Mouse (Mus musculus): ENCODE measurements around the gene Mark1. TPM values are rescaled to one million over a fixed set of nuclear protein-coding genes. Genes with fewer than 3 reads are reported as not detected.

The Mark1 gene
- polyA plus RNA-seq, 1 experiment from 2014 or later, result 2.4 TPM

DNA sequence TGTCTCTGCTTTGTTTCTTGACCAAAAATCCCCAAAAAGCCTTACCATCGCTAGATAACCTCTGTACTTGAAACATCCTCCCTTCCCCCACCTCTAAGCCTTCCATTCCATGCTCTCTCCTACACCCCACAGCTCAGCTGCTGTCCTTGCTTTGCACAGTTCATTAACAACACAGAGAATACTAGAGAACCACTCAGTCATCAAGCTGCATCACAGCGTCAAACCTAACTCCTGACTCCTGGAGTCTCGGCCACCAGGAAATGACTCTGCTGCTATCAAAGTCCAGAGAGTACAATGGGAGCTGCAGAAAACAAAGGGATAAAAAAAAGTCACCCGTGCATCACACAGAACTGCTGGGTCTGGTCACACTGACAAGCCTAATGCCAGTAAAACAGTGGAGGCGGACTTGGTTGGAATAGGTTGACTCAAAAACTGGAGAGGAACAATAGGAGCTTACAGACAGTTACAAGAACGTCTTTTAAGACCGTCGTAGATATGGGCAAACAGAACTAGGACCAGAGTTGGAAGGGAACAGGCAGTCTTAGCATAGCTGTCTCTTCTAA, 27.1 kb downstream of the Mark1 start:
- Histone ChIP-seq H3K4me1 (ENCODE audit: control insufficient read depth, insufficient read depth, low read length) (no peaks in the 10 kb centered on the region), H3K27me3 (ENCODE audit: control insufficient read depth, insufficient read depth, low read length) (no peaks in the 10 kb centered on the region), H3K36me3 (ENCODE audit: control insufficient read depth, insufficient read depth, low read length) (no peaks in the 10 kb centered on the region), H3K4me2 (replicated peaks; ENCODE audit: low read depth, low read length) (no peak overlapping the region), H3K9ac (ENCODE audit: low read depth, low read length) (no peak overlapping the region), H3K9me3 (ENCODE audit: control insufficient read depth, low read length) (no peaks in the 10 kb centered on the region), H3K4me3 (ENCODE audit: low read length) (no peak overlapping the region), H3K27ac (ENCODE audit: low read depth, low read length) (no peak overlapping the region)
- WGBS, result 57% methylated on average over 8 of the region's 8 CpGs
- ATAC-seq (ENCODE audit: low FRiP score, low TSS enrichment), result no peak

- H3K36me3 ChIP-seq (ENCODE audit: control insufficient read depth, insufficient read depth, low read length), result no peaks in the 10 kb centered on the region
- no peak for ATAC-seq (ENCODE audit: low FRiP score, low TSS enrichment)
- H3K27me3 ChIP-seq (ENCODE audit: control insufficient read depth, insufficient read depth, low read length), result no peaks in the 10 kb centered on the region
- H3K4me1 ChIP-seq (ENCODE audit: control insufficient read depth, insufficient read depth, low read length), result no peaks in the 10 kb centered on the region
- WGBS, result 90% methylated on average over 4 of the region's 4 CpGs
- H3K9ac ChIP-seq (ENCODE audit: low read depth, low read length), result no peak overlapping the region
- no peak overlapping the region for H3K4me2 ChIP-seq (replicated peaks; ENCODE audit: low read depth, low read length)
- H3K9me3 ChIP-seq (ENCODE audit: control insufficient read depth, low read length), result no peaks in the 10 kb centered on the region
- no peak overlapping the region for H3K4me3 ChIP-seq (ENCODE audit: low read length)
- H3K27ac ChIP-seq (ENCODE audit: low read depth, low read length), result no peak overlapping the region
Observed at GRCm38 (mm10) chr1:184969374-184969773, 30.0 kb downstream of the Mark1 start.

DNA sequence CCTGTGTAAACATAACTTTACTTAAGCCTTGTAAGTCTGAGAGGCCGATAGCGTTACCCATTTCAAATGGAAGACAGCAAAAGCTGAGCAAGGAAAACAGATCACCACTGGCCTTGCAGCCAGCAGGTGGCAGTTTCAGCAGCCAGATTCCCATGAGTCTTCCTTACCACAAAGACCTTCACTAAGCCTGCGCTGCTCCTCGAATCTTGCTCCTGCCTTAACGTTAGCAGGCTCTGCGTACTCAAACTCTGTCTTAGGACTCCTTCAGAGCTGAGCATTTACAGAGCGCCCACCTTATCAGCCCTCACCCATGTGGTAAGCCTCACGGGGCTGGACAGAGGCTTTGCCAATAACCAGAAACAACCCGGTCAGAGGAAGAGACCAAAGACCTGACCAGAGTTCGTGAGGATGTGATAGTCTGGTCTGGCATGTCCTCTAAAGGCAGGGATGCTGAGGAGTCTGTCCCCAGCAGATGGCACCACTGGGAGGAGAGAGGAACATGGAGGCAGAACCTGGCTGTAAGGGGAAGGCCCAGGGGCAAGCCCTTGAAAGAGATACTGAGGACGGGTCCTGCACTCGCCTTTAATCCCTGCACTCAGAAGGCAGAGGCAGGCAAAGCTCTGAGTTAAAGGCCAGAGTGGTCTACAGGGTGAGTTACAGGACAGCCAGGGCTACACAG, 33.5 kb downstream of the Mark1 start:
- Histone ChIP-seq H3K27ac (ENCODE audit: low read depth, low read length) (no peak overlapping the region), H3K9ac (ENCODE audit: low read depth, low read length) (no peak overlapping the region), H3K9me3 (ENCODE audit: control insufficient read depth, low read length) (0 out of 2 replicates have a peak, but pooled peaks cover 6% of the 10 kb centered on the region), H3K4me3 (ENCODE audit: low read length) (no peak overlapping the region), H3K4me1 (ENCODE audit: control insufficient read depth, insufficient read depth, low read length) (no peaks in the 10 kb centered on the region), H3K27me3 (ENCODE audit: control insufficient read depth, insufficient read depth, low read length) (no peaks in the 10 kb centered on the region), H3K4me2 (replicated peaks; ENCODE audit: low read depth, low read length) (no peak overlapping the region), H3K36me3 (ENCODE audit: control insufficient read depth, insufficient read depth, low read length) (no peaks in the 10 kb centered on the region)
- peak; percentile 35; the same call in 1 of the 2 replicates for ATAC-seq (ENCODE audit: low FRiP score, low TSS enrichment)
- 64% methylated on average over 12 of the region's 12 CpGs for WGBS

- no peak overlapping the region for H3K4me3 ChIP-seq (ENCODE audit: low read length)
- WGBS, result 62% methylated on average over 12 of the region's 12 CpGs
- H3K4me2 ChIP-seq (replicated peaks; ENCODE audit: low read depth, low read length), result no peak overlapping the region
- H3K27ac ChIP-seq (ENCODE audit: low read depth, low read length), result no peak overlapping the region
- H3K9me3 ChIP-seq (ENCODE audit: control insufficient read depth, low read length), result 0 out of 2 replicates have a peak, but pooled peaks cover 6% of the 10 kb centered on the region
- no peaks in the 10 kb centered on the region for H3K4me1 ChIP-seq (ENCODE audit: control insufficient read depth, insufficient read depth, low read length)
- no peaks in the 10 kb centered on the region for H3K27me3 ChIP-seq (ENCODE audit: control insufficient read depth, insufficient read depth, low read length)
- ATAC-seq (ENCODE audit: low FRiP score, low TSS enrichment), result no peak
- no peak overlapping the region for H3K9ac ChIP-seq (ENCODE audit: low read depth, low read length)
- H3K36me3 ChIP-seq (ENCODE audit: control insufficient read depth, insufficient read depth, low read length), result no peaks in the 10 kb centered on the region
Observed at GRCm38 (mm10) chr1:184963121-184963693, 36.2 kb downstream of the Mark1 start.

GRCm38 (mm10) chr1:184961853-184962252, 37.5 kb downstream of the Mark1 start:
- H3K4me3 ChIP-seq (ENCODE audit: low read length), result no peak overlapping the region
- H3K27ac ChIP-seq (ENCODE audit: low read depth, low read length), result no peak overlapping the region
- ATAC-seq (ENCODE audit: low FRiP score, low TSS enrichment), result no peak
- 81% methylated on average over 5 of the region's 5 CpGs for WGBS
- no peaks in the 10 kb centered on the region for H3K36me3 ChIP-seq (ENCODE audit: control insufficient read depth, insufficient read depth, low read length)
- H3K9ac ChIP-seq (ENCODE audit: low read depth, low read length), result no peak overlapping the region
- no peak overlapping the region for H3K4me2 ChIP-seq (replicated peaks; ENCODE audit: low read depth, low read length)
- H3K9me3 ChIP-seq (ENCODE audit: control insufficient read depth, low read length), result 0 out of 2 replicates have a peak, but pooled peaks cover 9% of the 10 kb centered on the region
- no peaks in the 10 kb centered on the region for H3K4me1 ChIP-seq (ENCODE audit: control insufficient read depth, insufficient read depth, low read length)
- H3K27me3 ChIP-seq (ENCODE audit: control insufficient read depth, insufficient read depth, low read length), result no peaks in the 10 kb centered on the region

DNA sequence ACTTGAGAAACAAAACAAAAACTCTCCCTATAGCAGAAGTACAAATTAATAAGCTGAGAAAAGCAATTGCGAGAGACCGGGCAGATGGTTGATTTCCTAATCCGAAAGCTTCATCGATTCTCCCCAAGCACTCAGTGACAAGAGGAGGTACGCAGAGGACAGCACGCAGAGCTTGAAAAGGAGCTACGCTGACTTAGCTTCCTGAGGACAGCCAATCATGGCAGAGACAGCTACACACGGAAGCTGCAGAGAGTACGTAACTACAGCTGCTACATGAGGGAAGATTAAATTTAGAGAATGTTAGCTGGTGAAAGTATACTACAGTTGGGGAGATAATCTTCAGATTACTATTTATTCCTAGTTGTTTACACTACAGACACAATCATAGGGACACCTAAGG, 40.6 kb downstream of the Mark1 start:
- Histone ChIP-seq H3K4me1 (ENCODE audit: control insufficient read depth, insufficient read depth, low read length) (no peaks in the 10 kb centered on the region), H3K4me2 (replicated peaks; ENCODE audit: low read depth, low read length) (no peak overlapping the region), H3K9ac (ENCODE audit: low read depth, low read length) (no peak overlapping the region), H3K27me3 (ENCODE audit: control insufficient read depth, insufficient read depth, low read length) (no peaks in the 10 kb centered on the region), H3K27ac (ENCODE audit: low read depth, low read length) (no peak overlapping the region), H3K36me3 (ENCODE audit: control insufficient read depth, insufficient read depth, low read length) (no peaks in the 10 kb centered on the region), H3K4me3 (ENCODE audit: low read length) (no peak overlapping the region), H3K9me3 (ENCODE audit: control insufficient read depth, low read length) (0 out of 2 replicates have a peak, but pooled peaks cover 9% of the 10 kb centered on the region)
- WGBS, result 69% methylated on average over 9 of the region's 9 CpGs
- no peak for ATAC-seq (ENCODE audit: low FRiP score, low TSS enrichment)

DNA sequence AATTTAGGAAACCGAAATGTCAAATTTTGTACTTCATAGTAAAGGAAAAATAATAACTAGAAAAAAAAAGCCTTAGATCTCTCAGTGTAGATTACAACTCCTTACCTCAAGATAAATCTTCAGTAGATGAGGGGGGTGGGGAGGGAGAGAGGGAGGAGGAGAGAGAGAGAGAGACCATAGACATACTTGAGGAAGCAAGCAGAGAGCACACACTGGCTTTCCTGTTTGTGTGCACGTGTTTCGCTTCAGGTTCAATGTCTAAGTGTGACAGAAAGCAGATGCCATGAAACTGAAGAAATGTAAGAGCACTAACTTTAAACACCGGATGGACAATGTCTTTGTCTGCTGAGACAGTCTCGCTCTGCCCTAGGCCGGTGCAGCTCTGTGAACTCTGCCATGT, 41.0 kb downstream of the Mark1 start:
- WGBS, result 61% methylated on average over 6 of the region's 6 CpGs
- no peak overlapping the region for H3K9ac ChIP-seq (ENCODE audit: low read depth, low read length)
- H3K27ac ChIP-seq (ENCODE audit: low read depth, low read length), result no peak overlapping the region
- H3K36me3 ChIP-seq (ENCODE audit: control insufficient read depth, insufficient read depth, low read length), result no peaks in the 10 kb centered on the region
- H3K4me1 ChIP-seq (ENCODE audit: control insufficient read depth, insufficient read depth, low read length), result no peaks in the 10 kb centered on the region
- no peaks in the 10 kb centered on the region for H3K27me3 ChIP-seq (ENCODE audit: control insufficient read depth, insufficient read depth, low read length)
- no peak overlapping the region for H3K4me2 ChIP-seq (replicated peaks; ENCODE audit: low read depth, low read length)
- 0 out of 2 replicates have a peak, but pooled peaks cover 9% of the 10 kb centered on the region for H3K9me3 ChIP-seq (ENCODE audit: control insufficient read depth, low read length)
- no peak overlapping the region for H3K4me3 ChIP-seq (ENCODE audit: low read length)
- ATAC-seq (ENCODE audit: low FRiP score, low TSS enrichment), result no peak

DNA sequence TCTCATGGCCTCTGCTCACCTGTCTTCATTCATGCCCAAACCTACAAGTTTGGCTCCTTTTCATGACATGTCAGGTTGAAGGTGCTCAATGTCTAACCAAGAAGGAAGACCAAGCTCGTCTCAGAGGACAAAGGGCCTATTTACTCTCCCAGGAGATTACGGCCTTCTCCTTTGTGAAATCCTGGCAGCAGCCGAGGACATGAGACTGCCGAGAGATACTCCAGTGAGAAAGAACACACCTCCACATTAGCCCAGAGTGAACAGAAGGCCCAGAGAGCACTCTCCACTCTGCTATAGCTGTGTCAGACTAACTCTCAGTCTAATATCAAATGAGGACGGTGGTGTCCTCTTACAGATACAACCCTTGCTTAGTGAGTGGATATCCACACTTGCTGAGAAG, 47.6 kb downstream of the Mark1 start:
- H3K27me3 ChIP-seq (ENCODE audit: control insufficient read depth, insufficient read depth, low read length), result no peaks in the 10 kb centered on the region
- no peak overlapping the region for H3K27ac ChIP-seq (ENCODE audit: low read depth, low read length)
- 46% methylated on average over 5 of the region's 5 CpGs for WGBS
- H3K36me3 ChIP-seq (ENCODE audit: control insufficient read depth, insufficient read depth, low read length), result no peaks in the 10 kb centered on the region
- H3K9ac ChIP-seq (ENCODE audit: low read depth, low read length), result no peak overlapping the region
- H3K9me3 ChIP-seq (ENCODE audit: control insufficient read depth, low read length), result no peaks in the 10 kb centered on the region
- no peaks in the 10 kb centered on the region for H3K4me1 ChIP-seq (ENCODE audit: control insufficient read depth, insufficient read depth, low read length)
- no peak for ATAC-seq (ENCODE audit: low FRiP score, low TSS enrichment)
- no peak overlapping the region for H3K4me3 ChIP-seq (ENCODE audit: low read length)
- H3K4me2 ChIP-seq (replicated peaks; ENCODE audit: low read depth, low read length), result no peak overlapping the region

DNA sequence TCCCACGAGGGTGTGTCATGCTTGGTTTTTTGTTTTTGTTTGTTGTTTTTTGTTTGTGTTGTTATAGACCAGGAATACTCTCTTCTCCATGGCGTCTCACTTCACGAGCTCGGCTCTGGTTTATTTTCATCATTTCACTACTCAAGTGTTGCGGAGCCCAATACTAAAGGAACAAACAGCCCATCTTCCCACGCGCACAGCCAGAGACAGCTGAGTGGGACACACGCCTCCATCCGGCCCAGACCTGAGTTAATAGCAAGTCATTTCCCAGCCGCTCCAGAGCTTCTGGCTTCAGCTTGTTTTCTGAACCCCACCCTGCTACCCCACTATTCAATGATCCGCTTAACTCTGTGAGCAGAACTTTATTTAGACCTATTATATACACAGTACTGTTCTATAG, 48.3 kb downstream of the Mark1 start:
- Histone ChIP-seq H3K4me3 (ENCODE audit: low read length) (no peak overlapping the region), H3K9ac (ENCODE audit: low read depth, low read length) (no peak overlapping the region), H3K4me2 (replicated peaks; ENCODE audit: low read depth, low read length) (no peak overlapping the region), H3K27ac (ENCODE audit: low read depth, low read length) (no peak overlapping the region), H3K9me3 (ENCODE audit: control insufficient read depth, low read length) (no peaks in the 10 kb centered on the region), H3K27me3 (ENCODE audit: control insufficient read depth, insufficient read depth, low read length) (no peaks in the 10 kb centered on the region), H3K36me3 (ENCODE audit: control insufficient read depth, insufficient read depth, low read length) (no peaks in the 10 kb centered on the region), H3K4me1 (ENCODE audit: control insufficient read depth, insufficient read depth, low read length) (no peaks in the 10 kb centered on the region)
- WGBS, result 89% methylated on average over 11 of the region's 11 CpGs
- no peak for ATAC-seq (ENCODE audit: low FRiP score, low TSS enrichment)

Measured in kidney, embryonic 14.5 days (tissue).